Mouse (Mus musculus) hindbrain, embryonic 16.5 days (tissue): ENCODE measurements around the gene Dip2a. TPM values are rescaled to one million over a fixed set of nuclear protein-coding genes. Genes with fewer than 3 reads are reported as not detected.

Experiments
- ATAC-seq: fragments of 200-750 bp; cut with Nextera tagmentation; 2 replicates; pipeline ENCODE4 v1.8.0; 2017; ENCODE audit warnings: moderate TSS enrichment, moderate library complexity
- H3K27ac ChIP-seq: fragments of 300-500 bp; sonication (generic); 2 replicates; pipeline ENCODE4 v1.5.1; 2014; ENCODE audit warnings: low read depth, mild to moderate bottlenecking, control low read depth, low read length, moderate library complexity
- H3K27me3 ChIP-seq: fragments of 300-500 bp; sonication (generic); replicated peaks from 2 replicates; pipeline ENCODE4 v1.6.1; 2014; ENCODE audit warnings: low read length; ENCODE audit not compliant: control insufficient read depth, insufficient read depth
- H3K36me3 ChIP-seq: fragments of 300-500 bp; sonication (generic); 2 replicates; pipeline ENCODE4 v1.6.1; 2014; ENCODE audit warnings: mild to moderate bottlenecking, low read length, moderate library complexity, mixed read lengths; ENCODE audit not compliant: control insufficient read depth, insufficient read depth
- H3K4me1 ChIP-seq: fragments of 300-500 bp; sonication (generic); 2 replicates; pipeline ENCODE4 v1.6.1; 2014; ENCODE audit warnings: low read depth, low read length; ENCODE audit not compliant: control insufficient read depth, insufficient read depth
- H3K4me2 ChIP-seq: fragments of 300-500 bp; sonication (generic); 2 replicates; pipeline ENCODE4 v1.6.1; 2014; ENCODE audit warnings: mild to moderate bottlenecking, low read length, control low read depth, moderate library complexity
- H3K4me3 ChIP-seq: fragments of 300-500 bp; sonication (generic); 2 replicates; pipeline ENCODE4 v1.5.1; 2014; ENCODE audit warnings: mild to moderate bottlenecking, low read length, control low read depth, moderate library complexity
- H3K9ac ChIP-seq: fragments of 300-500 bp; sonication (generic); 2 replicates; pipeline ENCODE4 v1.6.1; 2014; ENCODE audit warnings: low read depth, mild to moderate bottlenecking, control low read depth, low read length, moderate library complexity
- H3K9me3 ChIP-seq: fragments of 300-500 bp; sonication (generic); 2 replicates; pipeline ENCODE4 v1.6.1; 2014; ENCODE audit warnings: mild to moderate bottlenecking, low read length, moderate library complexity; ENCODE audit not compliant: control insufficient read depth
- WGBS: fragments of 180-500 bp; shearing (Covaris S2); extraction: QIAGEN DNeasy Blood & Tissue Kit; methylation state at CpG from one replicate; pipeline ENCODE4 v1.1.7; 2014; 5-methylcytosine and 5-hydroxymethylcytosine counted together
- polyA plus RNA-seq: library from polyadenylated mRNA; unstranded; fragments of >200 nt; fragmentation: Nextera tagmentation; extraction: Ambion mirVana; gene quantifications from 2 replicates; pipeline ENCODE4 v1.2.1, GENCODE M21; 2015

Gene Dip2a
- polyA plus RNA-seq, 1 experiment from 2014 or later, result 18.0 TPM

GRCm38 (mm10) chr10:76357286-76357875 lies 12.3 kb upstream of the Dip2a start:
- Histone ChIP-seq H3K4me1 (no peaks in the 10 kb centered on the region), H3K36me3 (peaks cover 2% of the 10 kb centered on the region; the same call in 1 of the 2 replicates), H3K4me3 (no peak overlapping the region), H3K4me2 (no peak overlapping the region), H3K9me3 (no peaks in the 10 kb centered on the region), H3K27me3 (no peaks in the 10 kb centered on the region), H3K27ac (no peak overlapping the region), H3K9ac (no peak overlapping the region)
- no peak for ATAC-seq
- 91% methylated on average over 8 of the region's 8 CpGs for WGBS

- Histone ChIP-seq H3K9me3 (no peaks in the 10 kb centered on the region), H3K27ac (no peak overlapping the region), H3K36me3 (peaks cover 10% of the 10 kb centered on the region; the same call in 1 of the 2 replicates), H3K27me3 (no peaks in the 10 kb centered on the region), H3K4me1 (no peaks in the 10 kb centered on the region), H3K9ac (no peak overlapping the region), H3K4me2 (no peak overlapping the region), H3K4me3 (no peak overlapping the region)
- 95% methylated on average over 12 of the region's 12 CpGs for WGBS
- ATAC-seq, result no peak
These were observed 9.9 kb upstream of the Dip2a start for GRCm38 (mm10) chr10:76354974-76355373.

DNA sequence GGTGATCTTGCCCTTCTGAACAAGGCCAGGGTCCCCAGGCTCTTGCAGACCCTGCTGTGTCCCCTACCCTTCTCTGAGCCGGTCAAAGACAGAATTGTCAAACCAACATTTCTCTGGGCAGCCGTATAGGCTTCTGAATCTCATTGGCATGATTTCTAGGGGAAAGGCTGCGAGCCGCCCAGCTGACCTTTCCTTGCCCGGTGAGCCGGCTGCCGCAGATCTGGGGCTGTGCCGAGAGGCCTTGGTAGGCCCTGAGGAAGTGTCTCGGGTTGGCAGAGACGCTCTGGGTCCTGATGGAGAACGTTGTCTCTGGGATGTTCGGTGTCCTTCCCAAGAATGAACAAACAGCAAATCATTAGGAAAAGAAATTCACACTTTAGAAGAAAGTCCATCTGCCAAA lies 8.9 kb upstream of the Dip2a start:
- H3K4me3 ChIP-seq, result no peak overlapping the region
- no peak overlapping the region for H3K4me2 ChIP-seq
- H3K9me3 ChIP-seq, result no peaks in the 10 kb centered on the region
- no peaks in the 10 kb centered on the region for H3K4me1 ChIP-seq
- H3K27me3 ChIP-seq, result no peaks in the 10 kb centered on the region
- peaks cover 10% of the 10 kb centered on the region; the same call in 1 of the 2 replicates for H3K36me3 ChIP-seq
- H3K27ac ChIP-seq, result no peak overlapping the region
- H3K9ac ChIP-seq, result no peak overlapping the region
- 96% methylated on average over 12 of the region's 12 CpGs for WGBS
- no peak for ATAC-seq

GRCm38 (mm10) chr10:76351953-76352352 lies 6.9 kb upstream of the Dip2a start:
- no peak overlapping the region for H3K4me3 ChIP-seq
- 87% methylated on average over 7 of the region's 7 CpGs for WGBS
- H3K4me2 ChIP-seq, result no peak overlapping the region
- no peaks in the 10 kb centered on the region for H3K4me1 ChIP-seq
- no peak for ATAC-seq
- H3K36me3 ChIP-seq, result peaks cover 10% of the 10 kb centered on the region; the same call in 1 of the 2 replicates
- H3K9me3 ChIP-seq, result no peaks in the 10 kb centered on the region
- no peak overlapping the region for H3K27ac ChIP-seq
- H3K27me3 ChIP-seq, result no peaks in the 10 kb centered on the region
- no peak overlapping the region for H3K9ac ChIP-seq

- no peak for ATAC-seq
- H3K4me3 ChIP-seq, result no peak overlapping the region
- H3K4me1 ChIP-seq, result peaks cover 25% of the 10 kb centered on the region
- no peak overlapping the region for H3K27ac ChIP-seq
- no peaks in the 10 kb centered on the region for H3K9me3 ChIP-seq
- 9% methylated on average over 4 of the region's 4 CpGs for WGBS
- peak overlapping the region; percentile 96; the same call in 1 of the 2 replicates for H3K4me2 ChIP-seq
- H3K27me3 ChIP-seq, result no peaks in the 10 kb centered on the region
- no peak overlapping the region for H3K9ac ChIP-seq
- H3K36me3 ChIP-seq, result peaks cover 8% of the 10 kb centered on the region; the same call in 1 of the 2 replicates
These were observed 1.5 kb upstream of the Dip2a start for GRCm38 (mm10) chr10:76346589-76346988.

GRCm38 (mm10) chr10:76346043-76346491 lies 976 bp upstream of the Dip2a start:
- no peaks in the 10 kb centered on the region for H3K27me3 ChIP-seq
- H3K36me3 ChIP-seq, result peaks cover 5% of the 10 kb centered on the region; the same call in 1 of the 2 replicates
- H3K4me2 ChIP-seq, result peak overlapping the region; percentile 96
- no peak overlapping the region for H3K27ac ChIP-seq
- H3K4me3 ChIP-seq, result peak overlapping the region; percentile 97
- 25% methylated on average over 8 of the region's 8 CpGs for WGBS
- H3K9me3 ChIP-seq, result no peaks in the 10 kb centered on the region
- no peak for ATAC-seq
- peaks cover 25% of the 10 kb centered on the region for H3K4me1 ChIP-seq
- H3K9ac ChIP-seq, result no peak overlapping the region

- H3K9me3 ChIP-seq, result no peaks in the 10 kb centered on the region
- peak overlapping the region; percentile 75 for H3K27ac ChIP-seq
- peak overlapping the region; percentile 97 for H3K4me3 ChIP-seq
- no peaks in the 10 kb centered on the region for H3K27me3 ChIP-seq
- H3K36me3 ChIP-seq, result peaks cover 2% of the 10 kb centered on the region; the same call in 1 of the 2 replicates
- peak overlapping the region; percentile 96 for H3K4me2 ChIP-seq
- WGBS, result 5% methylated on average over 12 of the region's 12 CpGs
- peak overlapping the region; percentile 71 for H3K9ac ChIP-seq
- peak; percentile 68; the same call in 1 of the 2 replicates for ATAC-seq
- peaks cover 25% of the 10 kb centered on the region for H3K4me1 ChIP-seq
These were observed 430 bp upstream of the Dip2a start for GRCm38 (mm10) chr10:76345540-76345902.

DNA sequence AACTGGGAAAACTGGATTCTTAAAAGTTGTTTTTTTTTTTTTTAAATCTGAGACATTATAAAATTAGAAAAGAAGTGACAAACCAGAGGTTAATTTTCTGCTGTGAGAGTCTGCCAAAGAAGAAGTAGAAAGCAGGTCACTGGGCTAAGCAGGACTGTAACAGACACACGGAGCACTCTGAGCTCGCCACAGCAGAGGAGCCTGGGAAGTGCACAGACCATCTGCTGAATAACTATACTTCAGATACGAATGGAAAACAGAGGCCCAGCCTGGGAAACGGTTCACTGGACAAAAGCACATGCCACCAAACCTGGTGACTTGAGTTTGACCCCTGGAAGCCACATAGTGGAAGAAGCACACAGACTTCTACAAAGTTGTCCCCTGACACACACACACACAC lies 10.7 kb downstream of the Dip2a start:
- no peak for ATAC-seq
- H3K4me3 ChIP-seq, result no peak overlapping the region
- no peaks in the 10 kb centered on the region for H3K27me3 ChIP-seq
- H3K27ac ChIP-seq, result no peak overlapping the region
- no peaks in the 10 kb centered on the region for H3K36me3 ChIP-seq
- H3K4me2 ChIP-seq, result no peak overlapping the region
- H3K4me1 ChIP-seq, result no peaks in the 10 kb centered on the region
- 33% methylated on average over 4 of the region's 4 CpGs for WGBS
- no peak overlapping the region for H3K9ac ChIP-seq
- H3K9me3 ChIP-seq, result no peaks in the 10 kb centered on the region

DNA sequence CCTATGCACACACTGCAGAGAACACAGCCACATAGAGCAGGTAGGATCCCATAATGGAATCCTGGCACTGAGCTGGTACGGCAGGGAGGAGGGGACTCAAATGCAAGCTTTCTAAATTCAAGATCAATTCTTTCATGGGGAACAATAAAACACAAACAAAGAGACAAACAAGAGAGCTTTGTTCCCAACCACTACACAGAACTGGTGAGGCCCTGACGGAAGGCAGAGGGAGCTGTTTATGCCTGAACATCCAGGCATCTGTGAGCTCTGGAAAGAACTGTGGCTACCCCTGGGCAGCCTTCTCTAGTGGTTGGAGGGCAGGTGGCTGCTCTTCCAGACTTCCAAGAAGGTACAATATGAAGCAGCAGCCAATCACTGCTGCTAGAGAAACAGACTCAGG lies 13.1 kb downstream of the Dip2a start:
- H3K4me3 ChIP-seq, result no peak overlapping the region
- H3K4me1 ChIP-seq, result no peaks in the 10 kb centered on the region
- H3K9me3 ChIP-seq, result no peaks in the 10 kb centered on the region
- WGBS, result 35% methylated on average over 2 of the region's 2 CpGs
- H3K36me3 ChIP-seq, result no peaks in the 10 kb centered on the region
- H3K27me3 ChIP-seq, result no peaks in the 10 kb centered on the region
- ATAC-seq, result no peak
- H3K4me2 ChIP-seq, result no peak overlapping the region
- no peak overlapping the region for H3K27ac ChIP-seq
- H3K9ac ChIP-seq, result no peak overlapping the region
